Mouse (Mus musculus) brain, embryonic 14.5 days (tissue): ENCODE results near the gene 2610001J05Rik.

ENCODE experiments used
- CTCF ChIP-seq: fragments of 200-500 bp; IDR thresholded peaks from 2 replicates; pipeline ENCODE4 v1.5.1; 2012; ENCODE audit warnings: inconsistent platforms, mild to moderate bottlenecking, moderate library complexity, borderline replicate concordance; ENCODE audit not compliant: insufficient read depth, insufficient read length; ENCODE audit errors: extremely low read depth
- POLR2A ChIP-seq: fragments of 200-500 bp; IDR thresholded peaks from 2 replicates; pipeline ENCODE4 v1.6.1; 2012; ENCODE audit warnings: mild to moderate bottlenecking, inconsistent platforms, borderline replicate concordance; ENCODE audit not compliant: poor library complexity, insufficient read depth, insufficient read length, severe bottlenecking; ENCODE audit errors: extremely low read depth

- TF ChIP-seq POLR2A (no peak), CTCF (no peak)
Measured at GRCm38 (mm10) chr6:13837916-13838676, 33.2 kb downstream of the 2610001J05Rik start.
